Mouse (Mus musculus) testis, adult 2 months (tissue): ENCODE data around the gene Fhl3.

Experiments
- CTCF ChIP-seq: fragments of 200-500 bp; IDR thresholded peaks from 2 replicates; pipeline ENCODE4 v1.5.1; 2012; ENCODE audit warnings: low read depth, mild to moderate bottlenecking, inconsistent platforms, low read length, moderate library complexity; ENCODE audit not compliant: control insufficient read depth, insufficient read depth, insufficient replicate concordance
- POLR2A ChIP-seq: fragments of 200-500 bp; IDR thresholded peaks from 2 replicates; pipeline ENCODE4 v1.6.1; 2012; ENCODE audit warnings: low read depth, mild to moderate bottlenecking, inconsistent platforms, low read length, moderate library complexity; ENCODE audit not compliant: control insufficient read depth

DNA sequence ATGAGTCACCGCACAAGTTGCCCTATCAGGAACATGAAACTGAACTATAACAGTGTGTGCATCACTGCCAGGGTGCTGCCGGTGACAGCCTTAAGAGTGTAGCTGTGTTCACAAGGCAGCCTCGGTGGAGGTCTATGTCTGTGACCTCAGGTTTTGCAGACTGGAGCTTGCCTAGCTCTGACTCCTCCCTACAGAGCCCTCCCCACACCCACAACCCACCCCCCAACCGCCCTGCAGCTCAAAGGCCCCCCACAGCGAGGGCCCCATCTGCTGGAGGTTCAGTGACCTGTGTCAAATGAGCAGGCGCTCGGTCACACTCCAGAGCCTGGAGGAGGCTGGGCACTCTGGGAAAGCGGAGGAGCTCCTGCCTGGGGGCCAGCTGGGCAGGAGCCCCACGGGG, 47.6 kb upstream of the Fhl3 start:
- no peak for TF ChIP-seq CTCF
- TF ChIP-seq POLR2A: no peak
